Mouse (Mus musculus) spleen, adult 12 weeks (tissue): Measurements from ENCODE around the gene Blvra.
"Not testable (repeated sequence)": the region's sequence is repeated elsewhere in the genome, so short reads cannot be mapped to it uniquely, and the experiment has no call there.

Source experiments
- DNase-seq: peaks from one replicate; pipeline ENCODE4 v3.0.0; 2022; ENCODE audit warnings: low spot score

Gene Blvra

GRCm38 (mm10) chr2:127070435-127070841 lies at the start of gene Blvra:
Gene Blvra, plus strand, starts transcription at chr2:127070665.
- DNase-seq, result peak; percentile 75

GRCm38 (mm10) chr2:127035006-127035605 lies 35.4 kb upstream of the Blvra start:
- no peak for DNase-seq

GRCm38 (mm10) chr2:127037299-127037698 lies 33.2 kb upstream of the Blvra start:
- no peak for DNase-seq

- DNase-seq, result no peak
Observed at GRCm38 (mm10) chr2:127061471-127061870, 9.0 kb upstream of the Blvra start.

- DNase-seq, result no peak
Observed at GRCm38 (mm10) chr2:127068806-127069205, 1.7 kb upstream of the Blvra start.

- no peak for DNase-seq
Observed at GRCm38 (mm10) chr2:127069781-127070434, 557 bp upstream of the Blvra start.

GRCm38 (mm10) chr2:127070879-127071278 lies 414 bp downstream of the Blvra start:
- no peak for DNase-seq

- DNase-seq, result no peak
Observed at GRCm38 (mm10) chr2:127074116-127074515, 3.7 kb downstream of the Blvra start.

GRCm38 (mm10) chr2:127077611-127078010 lies 7.1 kb downstream of the Blvra start:
- no peak for DNase-seq

- not testable (repeated sequence) for DNase-seq
Observed at GRCm38 (mm10) chr2:127079066-127079465, 8.6 kb downstream of the Blvra start.

GRCm38 (mm10) chr2:127079881-127080590 lies 9.6 kb downstream of the Blvra start:
- DNase-seq, result no peak

GRCm38 (mm10) chr2:127080591-127081218 lies 10.2 kb downstream of the Blvra start:
- DNase-seq, result no peak

- no peak for DNase-seq
Observed at GRCm38 (mm10) chr2:127086235-127086634, 15.8 kb downstream of the Blvra start.

- DNase-seq, result not testable (repeated sequence)
Observed at GRCm38 (mm10) chr2:127090151-127090550, 19.7 kb downstream of the Blvra start.

- DNase-seq, result no peak
Observed at GRCm38 (mm10) chr2:127092000-127092399, 21.5 kb downstream of the Blvra start.

GRCm38 (mm10) chr2:127108986-127109385 lies 38.5 kb downstream of the Blvra start:
- DNase-seq, result no peak

GRCm38 (mm10) chr2:127121591-127122235 lies 51.2 kb downstream of the Blvra start:
- no peak for DNase-seq

- DNase-seq, result no peak
Observed at GRCm38 (mm10) chr2:127128926-127129325, 58.5 kb downstream of the Blvra start.

GRCm38 (mm10) chr2:127131353-127131752 lies 60.9 kb downstream of the Blvra start:
- DNase-seq, result no peak

GRCm38 (mm10) chr2:127133621-127134461 lies 63.4 kb downstream of the Blvra start, which contains the start of gene Ncaph:
Gene Ncaph, minus strand, starts transcription at chr2:127133954.
- peak; percentile 98 for DNase-seq

- not testable (repeated sequence) for DNase-seq
Observed at GRCm38 (mm10) chr2:127135255-127135654, 64.8 kb downstream of the Blvra start.
